Mouse (Mus musculus) fibroblast of lung, adult 2 months (primary cell): ENCODE data around the gene Kif26b.

Experiments used
- DNase-seq: peaks from one replicate; pipeline ENCODE4 v3.0.0-alpha.2; 2011; ENCODE audit warnings: low read depth

Gene Kif26b

GRCm38 (mm10) chr1:178792726-178793125 lies 263.8 kb downstream of the Kif26b start:
- no peak for DNase-seq

- DNase-seq: no peak
Observed at GRCm38 (mm10) chr1:178794866-178795265, 265.9 kb downstream of the Kif26b start.

GRCm38 (mm10) chr1:178797388-178797787 lies 268.5 kb downstream of the Kif26b start:
- DNase-seq: no peak

GRCm38 (mm10) chr1:178798333-178798732 lies 269.4 kb downstream of the Kif26b start:
- DNase-seq: no peak

- DNase-seq: no peak
Observed at GRCm38 (mm10) chr1:178798886-178799285, 270.0 kb downstream of the Kif26b start.

- no peak for DNase-seq
Observed at GRCm38 (mm10) chr1:178799836-178800552, 271.1 kb downstream of the Kif26b start.

GRCm38 (mm10) chr1:178803155-178803554 lies 274.2 kb downstream of the Kif26b start:
- no peak for DNase-seq

GRCm38 (mm10) chr1:178817476-178817875 lies 288.6 kb downstream of the Kif26b start:
- DNase-seq: no peak

- no peak for DNase-seq
Observed at GRCm38 (mm10) chr1:178819060-178819459, 290.1 kb downstream of the Kif26b start.

GRCm38 (mm10) chr1:178820079-178820478 lies 291.2 kb downstream of the Kif26b start:
- no peak for DNase-seq

- no peak for DNase-seq
Observed at GRCm38 (mm10) chr1:178820556-178821435, 291.9 kb downstream of the Kif26b start.

GRCm38 (mm10) chr1:178824871-178825270 lies 295.9 kb downstream of the Kif26b start:
- DNase-seq: no peak

- no peak for DNase-seq
Observed at GRCm38 (mm10) chr1:178827223-178827622, 298.3 kb downstream of the Kif26b start.

- peak; percentile 20 for DNase-seq
Observed at GRCm38 (mm10) chr1:178829456-178829855, 300.5 kb downstream of the Kif26b start.

- no peak for DNase-seq
Observed at GRCm38 (mm10) chr1:178832571-178832970, 303.6 kb downstream of the Kif26b start.

GRCm38 (mm10) chr1:178835805-178836204 lies 306.9 kb downstream of the Kif26b start:
- no peak for DNase-seq

- no peak for DNase-seq
Observed at GRCm38 (mm10) chr1:178836998-178837397, 308.1 kb downstream of the Kif26b start.

- DNase-seq: no peak
Observed at GRCm38 (mm10) chr1:178838696-178839320, 309.9 kb downstream of the Kif26b start.

GRCm38 (mm10) chr1:178840311-178840710 lies 311.4 kb downstream of the Kif26b start:
- DNase-seq: no peak

- DNase-seq: no peak
Observed at GRCm38 (mm10) chr1:178844839-178845238, 315.9 kb downstream of the Kif26b start.

- DNase-seq: no peak
Observed at GRCm38 (mm10) chr1:178847569-178847968, 318.6 kb downstream of the Kif26b start.

GRCm38 (mm10) chr1:178848380-178849106 lies 319.6 kb downstream of the Kif26b start:
- no peak for DNase-seq
